Mouse (Mus musculus) limb, embryonic 10.5 days (tissue): Measurements from ENCODE around the gene Syt16. TPM values are rescaled to one million over a fixed set of nuclear protein-coding genes. Genes with fewer than 3 reads are reported as not detected.

Experiments
- DNase-seq: peaks from one replicate; pipeline ENCODE4 v3.0.0-alpha.2; 2017; ENCODE audit warnings: low spot score
- H3K27ac ChIP-seq: fragments of 300-500 bp; sonication (generic); 2 replicates; pipeline ENCODE4 v1.5.1; 2016; ENCODE audit warnings: mild to moderate bottlenecking
- H3K27me3 ChIP-seq: fragments of 300-500 bp; sonication (generic); 2 replicates; pipeline ENCODE4 v1.6.1; 2016; ENCODE audit warnings: low read depth, mild to moderate bottlenecking; ENCODE audit not compliant: poor library complexity, severe bottlenecking
- H3K36me3 ChIP-seq: fragments of 300-500 bp; sonication (generic); 2 replicates; pipeline ENCODE4 v1.6.1; 2016; ENCODE audit warnings: mild to moderate bottlenecking, moderate library complexity
- H3K4me1 ChIP-seq: fragments of 300-500 bp; sonication (generic); 2 replicates; pipeline ENCODE4 v1.6.1; 2016
- H3K4me3 ChIP-seq: fragments of 300-500 bp; sonication (generic); 2 replicates; pipeline ENCODE4 v1.5.1; 2016; ENCODE audit warnings: mild to moderate bottlenecking, moderate library complexity
- H3K9me3 ChIP-seq: fragments of 300-500 bp; sonication (generic); replicated peaks from 2 replicates; pipeline ENCODE4 v1.6.1; 2016; ENCODE audit warnings: mild to moderate bottlenecking
- WGBS: fragments of 180-500 bp; shearing (Covaris S2); methylation state at CpG from one replicate; pipeline ENCODE4 v1.1.7; 2016; 5-methylcytosine and 5-hydroxymethylcytosine counted together
- polyA plus RNA-seq: library from polyadenylated mRNA; unstranded; fragments of >200 nt; fragmentation: Nextera tagmentation; extraction: Ambion mirVana; gene quantifications from 2 replicates; pipeline ENCODE4 v1.2.1, GENCODE M21; 2016

The Syt16 gene
- polyA plus RNA-seq, 1 experiment from 2014 or later = 1.7 TPM

GRCm38 (mm10) chr12:74089342-74090131, 92.1 kb downstream of the Syt16 start:
- no peaks in the 10 kb centered on the region for H3K27me3 ChIP-seq
- no peak overlapping the region for H3K4me3 ChIP-seq
- H3K36me3 ChIP-seq = no peaks in the 10 kb centered on the region
- WGBS = 83% methylated on average over 1 of the region's 1 CpGs
- no peak overlapping the region for H3K27ac ChIP-seq
- H3K9me3 ChIP-seq = no peaks in the 10 kb centered on the region
- DNase-seq = no peak
- H3K4me1 ChIP-seq = 0 out of 2 replicates have a peak, but pooled peaks cover 2% of the 10 kb centered on the region

DNA sequence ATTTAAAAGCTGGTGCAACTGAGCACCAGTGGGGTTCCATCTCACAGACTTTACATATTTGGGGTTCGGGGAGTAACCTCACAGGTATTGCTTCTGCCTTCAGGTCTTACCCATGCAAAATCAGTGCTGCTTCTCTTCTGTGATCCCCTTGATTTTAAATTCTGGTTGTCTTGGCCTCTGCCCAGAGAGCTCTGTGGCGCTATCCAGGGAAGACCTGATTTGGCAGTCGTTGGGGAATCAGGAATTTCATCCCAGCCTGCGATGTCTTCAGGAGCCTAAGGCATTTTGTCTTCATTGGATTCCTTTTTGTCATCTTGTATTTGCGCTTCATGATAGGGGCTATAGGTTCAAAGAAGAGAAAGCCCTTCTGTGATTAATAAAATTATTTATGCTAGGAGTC, 95.1 kb downstream of the Syt16 start:
- no peak overlapping the region for H3K27ac ChIP-seq
- H3K36me3 ChIP-seq = no peaks in the 10 kb centered on the region
- no peaks in the 10 kb centered on the region for H3K9me3 ChIP-seq
- DNase-seq = no peak
- no peaks in the 10 kb centered on the region for H3K27me3 ChIP-seq
- no peak overlapping the region for H3K4me3 ChIP-seq
- 86% methylated on average over 5 of the region's 5 CpGs for WGBS
- 0 out of 2 replicates have a peak, but pooled peaks cover 2% of the 10 kb centered on the region for H3K4me1 ChIP-seq

- H3K27ac ChIP-seq = no peak overlapping the region
- H3K27me3 ChIP-seq = no peaks in the 10 kb centered on the region
- 90% methylated on average over 8 of the region's 8 CpGs for WGBS
Observed at GRCm38 (mm10) chr12:74093110-74093509, 95.6 kb downstream of the Syt16 start.

DNA sequence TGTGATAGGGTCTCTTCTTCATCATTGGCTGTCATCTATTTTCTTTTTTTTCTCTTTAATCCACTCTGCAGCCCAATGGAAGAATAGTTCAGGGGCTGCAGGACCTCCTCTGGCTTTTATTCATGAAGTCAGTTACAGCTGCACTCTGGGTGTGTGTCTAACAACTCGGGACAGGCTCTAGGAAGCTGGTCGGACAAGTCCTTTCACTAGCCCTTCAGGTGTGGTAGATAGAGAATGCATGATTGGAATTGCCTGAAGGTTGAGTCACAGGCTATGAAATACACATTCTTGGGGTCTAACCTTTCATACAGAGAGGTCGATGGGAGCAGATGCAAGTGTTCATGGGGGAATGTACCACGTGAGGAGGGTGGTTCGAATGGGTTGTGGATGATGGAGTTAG, 97.2 kb downstream of the Syt16 start:
- WGBS = 87% methylated on average over 5 of the region's 5 CpGs
- Histone ChIP-seq H3K27me3 (no peaks in the 10 kb centered on the region), H3K9me3 (no peaks in the 10 kb centered on the region), H3K36me3 (no peaks in the 10 kb centered on the region), H3K4me1 (peaks cover 8% of the 10 kb centered on the region; the same call in 1 of the 2 replicates), H3K27ac (no peak overlapping the region), H3K4me3 (no peak overlapping the region)
- no peak for DNase-seq

More at GRCm38 (mm10) chr12:74093110-74093509, 95.6 kb downstream of the Syt16 start:
- DNase-seq = no peak
- H3K9me3 ChIP-seq = no peaks in the 10 kb centered on the region
- no peaks in the 10 kb centered on the region for H3K36me3 ChIP-seq
- H3K4me3 ChIP-seq = no peak overlapping the region
- H3K4me1 ChIP-seq = 0 out of 2 replicates have a peak, but pooled peaks cover 2% of the 10 kb centered on the region

DNA sequence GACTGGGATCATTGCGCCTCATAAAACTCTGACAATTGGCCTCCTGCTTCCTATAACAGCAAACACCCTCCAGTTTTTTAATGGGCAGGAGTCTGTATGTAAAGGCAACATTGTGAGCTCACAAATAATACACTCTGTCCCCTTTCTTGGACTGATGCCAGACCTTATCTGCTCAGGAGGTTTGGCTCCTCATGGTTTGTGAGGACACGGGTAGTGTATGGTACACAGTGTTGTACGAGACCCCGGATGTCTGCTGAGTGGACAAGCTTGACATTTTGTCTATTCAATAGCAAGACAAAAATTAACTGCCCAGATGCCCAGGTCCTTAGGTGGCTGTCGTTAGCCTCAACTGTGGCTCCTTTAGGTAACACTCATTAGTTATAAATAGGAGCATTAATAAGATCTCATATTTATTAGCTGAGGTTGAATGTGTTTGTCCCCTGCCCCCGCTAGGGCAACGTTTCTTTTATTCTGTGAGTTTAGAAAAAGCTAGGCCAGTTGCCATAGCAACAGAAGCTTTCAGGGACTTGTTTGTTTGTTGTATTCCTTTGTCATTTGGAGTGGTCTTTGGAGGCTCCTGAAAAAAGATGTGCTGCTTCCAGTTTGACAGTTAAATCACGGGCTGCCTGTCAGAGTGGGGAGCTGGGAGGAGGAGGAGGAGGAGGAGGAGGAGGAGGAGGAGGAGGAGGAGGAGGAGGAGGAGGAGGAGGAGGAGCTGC, 101.3 kb downstream of the Syt16 start:
- Histone ChIP-seq H3K27me3 (no peaks in the 10 kb centered on the region), H3K4me1 (peaks cover 8% of the 10 kb centered on the region; the same call in 1 of the 2 replicates), H3K9me3 (no peaks in the 10 kb centered on the region), H3K4me3 (no peak overlapping the region), H3K27ac (no peak overlapping the region), H3K36me3 (no peaks in the 10 kb centered on the region)
- 84% methylated on average over 8 of the region's 8 CpGs for WGBS
- DNase-seq = no peak

DNA sequence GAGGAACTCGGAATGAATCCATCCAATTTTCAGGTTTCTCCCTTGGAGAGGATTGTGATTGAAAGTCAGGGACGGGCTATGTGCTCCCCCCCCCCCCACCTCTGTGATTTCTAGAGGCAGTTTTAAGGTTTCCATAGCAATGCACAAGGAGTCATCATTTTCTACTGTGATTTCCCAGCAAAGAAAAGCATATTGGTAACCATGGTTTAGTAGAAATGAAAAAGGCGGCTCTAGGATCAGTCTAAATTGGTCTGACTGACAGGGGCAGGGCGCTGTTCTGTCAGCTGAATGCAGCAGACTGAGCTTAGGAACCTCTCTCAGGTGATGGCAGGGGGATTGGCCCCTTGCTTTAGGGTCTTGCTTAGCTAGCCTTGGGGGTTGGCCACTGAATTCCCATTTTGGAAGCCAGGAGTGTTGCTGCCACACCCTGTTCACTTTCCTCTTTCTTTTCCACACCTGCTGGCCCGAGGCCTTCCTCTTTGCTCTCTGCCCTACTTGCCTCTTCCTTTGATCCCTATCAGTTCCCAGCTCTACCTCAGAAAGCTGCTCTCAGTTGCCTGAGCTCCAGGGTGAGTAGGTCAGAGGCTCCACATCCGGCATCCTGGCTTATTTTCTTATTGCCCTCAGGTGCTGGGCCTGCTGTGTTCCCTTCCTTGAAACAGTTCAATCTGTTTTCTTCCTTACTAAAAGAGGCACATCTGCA, 108.5 kb downstream of the Syt16 start:
- Histone ChIP-seq H3K27ac (no peak overlapping the region), H3K4me1 (0 out of 2 replicates have a peak, but pooled peaks cover 4% of the 10 kb centered on the region), H3K36me3 (no peaks in the 10 kb centered on the region), H3K4me3 (no peak overlapping the region), H3K9me3 (no peaks in the 10 kb centered on the region), H3K27me3 (no peaks in the 10 kb centered on the region)
- 74% methylated on average over 6 of the region's 6 CpGs for WGBS
- no peak for DNase-seq

GRCm38 (mm10) chr12:74108663-74109081, 111.2 kb downstream of the Syt16 start:
- WGBS = 86% methylated on average over 4 of the region's 4 CpGs
- Histone ChIP-seq H3K27ac (no peak overlapping the region), H3K27me3 (no peaks in the 10 kb centered on the region), H3K4me1 (0 out of 2 replicates have a peak, but pooled peaks cover 4% of the 10 kb centered on the region), H3K36me3 (no peaks in the 10 kb centered on the region), H3K9me3 (no peaks in the 10 kb centered on the region), H3K4me3 (no peak overlapping the region)
- DNase-seq = no peak

- 0 out of 2 replicates have a peak, but pooled peaks cover 4% of the 10 kb centered on the region for H3K4me1 ChIP-seq
- 90% methylated on average over 10 of the region's 10 CpGs for WGBS
Observed at GRCm38 (mm10) chr12:74109462-74110068, 112.1 kb downstream of the Syt16 start.

GRCm38 (mm10) chr12:74116825-74117224, 119.4 kb downstream of the Syt16 start:
- WGBS = 91% methylated on average over 6 of the region's 6 CpGs
- Histone ChIP-seq H3K27me3 (no peaks in the 10 kb centered on the region), H3K36me3 (no peaks in the 10 kb centered on the region), H3K4me3 (no peak overlapping the region), H3K27ac (no peak overlapping the region), H3K4me1 (no peaks in the 10 kb centered on the region), H3K9me3 (no peaks in the 10 kb centered on the region)
- DNase-seq = no peak

More at GRCm38 (mm10) chr12:74109462-74110068, 112.1 kb downstream of the Syt16 start:
- DNase-seq = no peak
- H3K9me3 ChIP-seq = no peaks in the 10 kb centered on the region
- H3K27me3 ChIP-seq = no peaks in the 10 kb centered on the region
- H3K27ac ChIP-seq = no peak overlapping the region
- H3K36me3 ChIP-seq = no peaks in the 10 kb centered on the region
- H3K4me3 ChIP-seq = no peak overlapping the region

- no peaks in the 10 kb centered on the region for H3K36me3 ChIP-seq
- 80% methylated on average over 12 of the region's 12 CpGs for WGBS
- H3K4me1 ChIP-seq = no peaks in the 10 kb centered on the region
- H3K4me3 ChIP-seq = no peak overlapping the region
- no peaks in the 10 kb centered on the region for H3K27me3 ChIP-seq
- H3K27ac ChIP-seq = no peak overlapping the region
- DNase-seq = no peak
- peaks cover 3% of the 10 kb centered on the region; the same call in 1 of the 2 replicates for H3K9me3 ChIP-seq
Observed at GRCm38 (mm10) chr12:74125796-74126195, 128.3 kb downstream of the Syt16 start.

DNA sequence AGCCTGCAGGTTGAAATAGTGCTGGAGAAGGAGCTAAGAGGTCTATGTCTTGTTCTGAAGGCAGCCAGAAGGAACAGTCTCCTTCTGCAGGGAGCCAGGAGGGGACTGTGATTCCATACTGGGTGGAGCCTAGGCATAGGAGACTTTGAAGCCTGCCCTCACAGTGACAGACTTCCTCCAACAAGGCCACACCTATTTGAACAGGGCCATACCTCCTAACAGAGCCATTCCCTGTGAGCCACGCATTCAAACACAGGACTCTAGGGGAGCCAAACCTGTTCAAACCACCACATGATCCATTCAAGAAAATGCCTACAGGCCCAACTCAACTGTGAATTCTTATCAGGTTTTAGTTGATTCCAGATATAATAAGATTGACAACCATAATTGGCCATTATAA, 130.8 kb downstream of the Syt16 start:
- Histone ChIP-seq H3K27me3 (no peaks in the 10 kb centered on the region), H3K4me3 (no peak overlapping the region), H3K36me3 (no peaks in the 10 kb centered on the region), H3K27ac (no peak overlapping the region), H3K9me3 (peaks cover 3% of the 10 kb centered on the region; the same call in 1 of the 2 replicates), H3K4me1 (no peaks in the 10 kb centered on the region)
- DNase-seq = no peak
- 48% methylated on average over 1 of the region's 1 CpGs for WGBS

- Histone ChIP-seq H3K4me3 (no peak overlapping the region), H3K27me3 (no peaks in the 10 kb centered on the region), H3K4me1 (no peaks in the 10 kb centered on the region), H3K9me3 (no peaks in the 10 kb centered on the region), H3K27ac (no peak overlapping the region), H3K36me3 (no peaks in the 10 kb centered on the region)
- DNase-seq = no peak
- 80% methylated on average over 2 of the region's 2 CpGs for WGBS
Observed at GRCm38 (mm10) chr12:74131790-74132189, 134.3 kb downstream of the Syt16 start.
